Mouse (Mus musculus) brain, embryonic 14.5 days (tissue): ENCODE measurements around the gene Evx2.

Experiments used
- CTCF ChIP-seq: fragments of 200-500 bp; IDR thresholded peaks from 2 replicates; pipeline ENCODE4 v1.5.1; 2012; ENCODE audit warnings: inconsistent platforms, mild to moderate bottlenecking, moderate library complexity, borderline replicate concordance; ENCODE audit not compliant: insufficient read depth, insufficient read length; ENCODE audit errors: extremely low read depth
- POLR2A ChIP-seq: fragments of 200-500 bp; IDR thresholded peaks from 2 replicates; pipeline ENCODE4 v1.6.1; 2012; ENCODE audit warnings: mild to moderate bottlenecking, inconsistent platforms, borderline replicate concordance; ENCODE audit not compliant: poor library complexity, insufficient read depth, insufficient read length, severe bottlenecking; ENCODE audit errors: extremely low read depth

DNA sequence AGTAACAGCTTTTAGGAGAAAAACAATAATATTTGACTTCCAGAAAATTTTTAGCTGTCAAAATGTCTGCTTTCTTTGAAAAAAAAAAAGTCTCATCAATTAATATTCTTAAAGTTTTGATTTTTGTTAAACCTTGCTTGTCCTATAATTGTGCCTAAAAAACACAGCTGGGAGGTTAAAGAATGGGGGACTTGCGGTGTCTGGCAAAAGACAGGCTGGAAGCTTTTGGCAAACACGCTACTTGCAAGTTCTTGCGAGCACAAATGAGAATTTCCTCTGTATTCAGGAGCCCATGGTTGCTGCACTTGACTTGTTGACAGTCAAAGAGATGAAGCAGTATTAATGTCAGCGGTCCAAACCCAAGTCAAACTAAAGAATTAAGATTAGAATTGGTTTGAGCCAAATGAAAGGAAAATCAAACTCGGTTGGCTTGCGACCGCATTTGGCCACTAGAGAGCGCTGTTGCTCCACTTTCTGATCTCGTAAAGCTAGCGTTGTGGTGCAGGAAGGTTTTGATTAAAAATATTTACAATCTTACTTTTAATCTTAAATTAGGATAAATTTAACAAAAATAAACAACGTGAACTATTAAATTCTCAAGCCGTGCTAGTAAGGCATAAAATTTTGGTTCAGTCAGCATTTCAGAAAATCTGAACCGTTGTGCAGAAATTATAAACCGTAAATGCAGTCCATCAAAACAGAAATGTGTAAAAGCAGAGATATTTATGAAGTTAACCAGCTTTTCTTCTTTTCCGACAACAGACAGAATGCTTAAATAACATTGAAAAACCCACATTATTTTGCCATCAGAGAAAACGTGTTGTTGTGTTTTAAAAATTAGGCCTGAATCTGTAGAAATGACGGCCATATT is 42.8 kb upstream of the Evx2 start:
- TF ChIP-seq POLR2A = no peak
- peak; percentile 95 for TF ChIP-seq CTCF
